Mouse (Mus musculus): ENCODE results near the gene Trim2.

The Trim2 gene

GRCm38 (mm10) chr3:84130776-84131175 lies 175.9 kb downstream of the Trim2 start:
- no peak for DNase-seq

- DNase-seq: no peak
Observed at GRCm38 (mm10) chr3:84128871-84129870, 177.5 kb downstream of the Trim2 start.

- DNase-seq: no peak
Observed at GRCm38 (mm10) chr3:84127431-84127830, 179.2 kb downstream of the Trim2 start.

- DNase-seq: no peak
Observed at GRCm38 (mm10) chr3:84126721-84127120, 180.0 kb downstream of the Trim2 start.

- no peak for DNase-seq
Observed at GRCm38 (mm10) chr3:84125704-84126289, 180.9 kb downstream of the Trim2 start.

GRCm38 (mm10) chr3:84123461-84123860 lies 183.2 kb downstream of the Trim2 start:
- no peak for DNase-seq

GRCm38 (mm10) chr3:84118718-84119117 lies 188.0 kb downstream of the Trim2 start:
- no peak for DNase-seq

- DNase-seq: no peak
Observed at GRCm38 (mm10) chr3:84118178-84118577, 188.5 kb downstream of the Trim2 start.

Data from cerebellum, adult 11-12 months (tissue).